Mouse (Mus musculus) brown adipose tissue, adult 24 weeks (tissue): ENCODE measurements around the gene Krt73. TPM values are rescaled to one million over a fixed set of nuclear protein-coding genes. Genes with fewer than 3 reads are reported as not detected.

Experiments used
- H3K27ac ChIP-seq: fragments of 200-500 bp; replicated peaks from 2 replicates; pipeline ENCODE4 v1.5.1; 2012; ENCODE audit warnings: low read depth, mild to moderate bottlenecking, low read length
- H3K4me1 ChIP-seq: fragments of 200-500 bp; 2 replicates; pipeline ENCODE4 v1.6.1; 2012; ENCODE audit warnings: low read length, mixed read lengths; ENCODE audit not compliant: control insufficient read depth, insufficient read depth, insufficient read length
- H3K4me3 ChIP-seq: fragments of 200-500 bp; 2 replicates; pipeline ENCODE4 v1.5.1; 2012; ENCODE audit warnings: low read depth, mild to moderate bottlenecking, low read length, moderate library complexity; ENCODE audit not compliant: insufficient read depth
- polyA plus RNA-seq: library from polyadenylated mRNA; stranded (reverse); fragments of >200 nt; gene quantifications from 2 replicates; pipeline ENCODE4 v1.2.4, GENCODE M21; 2012; ENCODE audit not compliant: missing spikeins, insufficient read depth, insufficient read length

The Krt73 gene
- polyA plus RNA-seq, 1 experiment: not detected

DNA sequence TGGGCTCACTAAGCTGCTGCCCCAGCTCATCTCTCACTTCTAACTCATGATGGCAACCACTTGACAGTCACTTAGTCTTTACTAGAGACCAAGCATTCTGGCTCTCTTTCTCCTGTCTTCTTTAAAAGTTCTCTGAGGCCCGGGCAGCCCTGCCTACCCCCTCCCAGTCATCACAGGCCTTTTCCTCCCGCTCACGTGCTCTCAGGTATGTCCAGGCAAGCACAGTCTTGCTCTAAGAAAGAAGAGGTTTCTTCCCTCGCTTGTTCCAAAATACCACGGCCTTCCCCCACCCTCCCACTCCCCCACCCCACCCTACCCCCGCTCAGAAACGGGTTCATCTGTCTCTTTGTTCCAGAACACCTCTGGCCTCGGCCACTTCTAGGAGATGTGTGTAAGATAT, 31.9 kb downstream of the Krt73 start:
- no peak overlapping the region for H3K27ac ChIP-seq
- H3K4me3 ChIP-seq: no peak overlapping the region
- no peaks in the 10 kb centered on the region for H3K4me1 ChIP-seq

Other genes starting within 250 kb of the Krt73 start
- not detected in 2 replicates for gene Krt90, start 239.4 kb downstream of the Krt73 start, polyA plus RNA-seq
- not detected in 2 replicates for gene Krt75, start 228.4 kb downstream of the Krt73 start, polyA plus RNA-seq
- not detected in 2 replicates for gene Gm5414, start 174.2 kb downstream of the Krt73 start, polyA plus RNA-seq
- gene Gm5478, start 155.0 kb downstream of the Krt73 start, polyA plus RNA-seq: not detected in 2 replicates
- not detected in 2 replicates for gene Krt6b, start 122.1 kb downstream of the Krt73 start, polyA plus RNA-seq
- not detected in 2 replicates for gene Krt6a, start 108.0 kb downstream of the Krt73 start, polyA plus RNA-seq
- gene Krt5, start 89.4 kb downstream of the Krt73 start, polyA plus RNA-seq: 0.48 and 1.7 TPM in 2 replicates
- not detected in 2 replicates for gene Krt71, start 59.2 kb downstream of the Krt73 start, polyA plus RNA-seq
- not detected in 2 replicates for gene Krt72, start 15.9 kb downstream of the Krt73 start, polyA plus RNA-seq
- gene Krt2, start 15.8 kb upstream of the Krt73 start, polyA plus RNA-seq: not detected in 2 replicates
- 0.63 TPM in 1 of 2 replicates, not detected in the other for gene Krt1, start 48.4 kb upstream of the Krt73 start, polyA plus RNA-seq
- gene Krt77, start 67.4 kb upstream of the Krt73 start, polyA plus RNA-seq: 1.1 and 2.2 TPM in 2 replicates
- gene Krt76, start 90.6 kb upstream of the Krt73 start, polyA plus RNA-seq: not detected in 2 replicates
- gene Krt4, start 122.4 kb upstream of the Krt73 start, polyA plus RNA-seq: not detected in 2 replicates
- gene Krt79, start 138.0 kb upstream of the Krt73 start, polyA plus RNA-seq: 15.1 and 19.0 TPM in 2 replicates
- gene Krt78, start 151.9 kb upstream of the Krt73 start, polyA plus RNA-seq: not detected in 2 replicates
- not detected in 2 replicates for gene Krt8, start 202.1 kb upstream of the Krt73 start, polyA plus RNA-seq
- not detected in 2 replicates for gene Krt18, start 225.8 kb upstream of the Krt73 start, polyA plus RNA-seq